Mouse (Mus musculus) CH12.LX (cell line): ENCODE data around the gene Ftsj3. TPM values are rescaled to one million over a fixed set of nuclear protein-coding genes. Genes with fewer than 3 reads are reported as not detected.

Experiments
- DNase-seq: peaks from one replicate; pipeline ENCODE4 v3.0.0-alpha.2; 2013; ENCODE audit errors: extremely low read depth
- H3K27ac ChIP-seq: 2 replicates; pipeline ENCODE4 v1.5.1; 2012; ENCODE audit warnings: low read depth, mild to moderate bottlenecking, control low read depth, moderate library complexity; ENCODE audit not compliant: insufficient read depth
- H3K27me3 ChIP-seq: replicated peaks from 2 replicates; pipeline ENCODE3; 2012; ENCODE audit warnings: inconsistent platforms
- H3K36me3 ChIP-seq, 2 experiments: replicated peaks in 1 of 2; 2 replicates each; pipeline versions ENCODE3 to v1.6.1; 2012; ENCODE audit warnings: inconsistent platforms in 1 of 2, low read length in 1 of 2, mild to moderate bottlenecking in 1 of 2, mixed read lengths in 1 of 2, moderate library complexity in 1 of 2; ENCODE audit not compliant: control insufficient read depth in 1 of 2, insufficient read depth in 1 of 2
- H3K4me1 ChIP-seq, 2 experiments: 2 replicates each; pipeline ENCODE4 v1.6.1; 2012; ENCODE audit warnings: inconsistent platforms in 1 of 2, moderate library complexity in 1 of 2; ENCODE audit not compliant: insufficient read depth in 2 of 2, control insufficient read depth in 1 of 2
- H3K4me2 ChIP-seq: 2 replicates; pipeline ENCODE4 v1.6.1; 2012; ENCODE audit warnings: low read depth, mild to moderate bottlenecking, control low read depth; ENCODE audit not compliant: poor library complexity, insufficient read depth, severe bottlenecking
- H3K4me3 ChIP-seq, 3 experiments: fragments of 150-350 bp in 1 of 3; sonication (generic) in 1 of 3; replicated peaks in 1 of 3; 2 replicates each; pipeline versions ENCODE3 to v1.5.1; 2011 to 2012; ENCODE audit warnings: low read depth in 2 of 3, low read length in 2 of 3, mild to moderate bottlenecking in 2 of 3, moderate library complexity in 2 of 3, control low read depth in 1 of 3, improper control_type of control experiment in 1 of 3, inconsistent platforms in 1 of 3, mixed read lengths in 1 of 3; ENCODE audit not compliant: poor library complexity in 1 of 3
- H3K79me2 ChIP-seq: replicated peaks from 2 replicates; pipeline ENCODE4 v1.6.1; 2012; ENCODE audit warnings: mild to moderate bottlenecking, moderate library complexity; ENCODE audit not compliant: control insufficient read depth, poor library complexity, insufficient read depth, severe bottlenecking; ENCODE audit errors: extremely low read depth
- H3K9ac ChIP-seq: 2 replicates; pipeline ENCODE4 v1.6.1; 2012; ENCODE audit warnings: low read depth, mild to moderate bottlenecking, control low read depth, moderate library complexity; ENCODE audit not compliant: insufficient read depth
- H3K9me3 ChIP-seq: replicated peaks from 2 replicates; pipeline ENCODE3; 2012; ENCODE audit warnings: low read length, inconsistent platforms, mixed read lengths
- BHLHE40 ChIP-seq: IDR thresholded peaks from 2 replicates; pipeline ENCODE4 v1.6.1; 2011; ENCODE audit warnings: mild to moderate bottlenecking, low read depth, low read length, improper control_type of control experiment
- CHD1 ChIP-seq: IDR thresholded peaks from 2 replicates; pipeline ENCODE4 v1.6.1; 2012; ENCODE audit warnings: low read depth, low read length, improper control_type of control experiment, inconsistent platforms
- CTCF ChIP-seq, 2 experiments: IDR thresholded peaks in 1 of 2; conservative IDR thresholded peaks in 1 of 2; 2 replicates each; pipeline ENCODE4 v1.5.1; 2011 to 2012; ENCODE audit warnings: low read depth in 2 of 2, low read length in 2 of 2, improper control_type of control experiment in 1 of 2, inconsistent platforms in 1 of 2, mild to moderate bottlenecking in 1 of 2, moderate library complexity in 1 of 2
- E2F4 ChIP-seq: IDR thresholded peaks from 2 replicates; pipeline ENCODE4 v1.6.1; 2011; ENCODE audit warnings: low read depth, low read length, improper control_type of control experiment; ENCODE audit not compliant: insufficient replicate concordance
- ELF1 ChIP-seq: IDR thresholded peaks from 2 replicates; pipeline ENCODE4 v1.6.1; 2014; ENCODE audit warnings: low read depth, mild to moderate bottlenecking, inconsistent platforms, low read length, improper control_type of control experiment
- ETS1 ChIP-seq: conservative IDR thresholded peaks from 2 replicates; pipeline ENCODE4 v1.6.1; 2012; ENCODE audit warnings: low read depth, mild to moderate bottlenecking, inconsistent platforms, low read length, improper control_type of control experiment, moderate library complexity
- GABPA ChIP-seq: IDR thresholded peaks from 2 replicates; pipeline ENCODE4 v1.6.1; 2012; ENCODE audit warnings: low read depth, low read length, improper control_type of control experiment, inconsistent platforms; ENCODE audit not compliant: insufficient replicate concordance
- HCFC1 ChIP-seq: IDR thresholded peaks from 2 replicates; pipeline ENCODE4 v1.6.1; 2012; ENCODE audit warnings: low read depth, mild to moderate bottlenecking, inconsistent platforms, low read length, improper control_type of control experiment
- JUN ChIP-seq: IDR thresholded peaks from 2 replicates; pipeline ENCODE4 v1.6.1; 2011; ENCODE audit warnings: low read depth, mild to moderate bottlenecking, low read length, improper control_type of control experiment, moderate library complexity; ENCODE audit not compliant: insufficient read depth
- JUND ChIP-seq: conservative IDR thresholded peaks from 2 replicates; pipeline ENCODE4 v1.6.1; 2011; ENCODE audit warnings: low read depth, low read length, improper control_type of control experiment
- KAT2A ChIP-seq: IDR thresholded peaks from 2 replicates; pipeline ENCODE4 v1.6.1; 2012; ENCODE audit warnings: low read length, improper control_type of control experiment, inconsistent platforms; ENCODE audit not compliant: insufficient replicate concordance
- MAZ ChIP-seq: IDR thresholded peaks from 2 replicates; pipeline ENCODE4 v1.6.1; 2012; ENCODE audit warnings: low read depth, mild to moderate bottlenecking, inconsistent platforms, low read length, improper control_type of control experiment, moderate library complexity
- MEF2A ChIP-seq: IDR thresholded peaks from 2 replicates; pipeline ENCODE4 v1.6.1; 2014; ENCODE audit warnings: low read depth, mild to moderate bottlenecking, inconsistent platforms, low read length, improper control_type of control experiment, borderline replicate concordance
- NELFE ChIP-seq: IDR thresholded peaks from 2 replicates; pipeline ENCODE4 v1.6.1; 2011; ENCODE audit warnings: low read depth, low read length, improper control_type of control experiment
- PAX5 ChIP-seq: IDR thresholded peaks from 2 replicates; pipeline ENCODE4 v1.6.1; 2012; ENCODE audit warnings: low read length, inconsistent platforms, mixed read lengths
- POLR2A ChIP-seq: IDR thresholded peaks from 2 replicates; pipeline ENCODE4 v1.6.1; 2011; ENCODE audit warnings: low read depth, mild to moderate bottlenecking, improper control_type of control experiment, low read length
- POLR2AphosphoS2 ChIP-seq: IDR thresholded peaks from 2 replicates; pipeline ENCODE4 v1.6.1; 2011; ENCODE audit warnings: low read depth, low read length, improper control_type of control experiment
- RCOR1 ChIP-seq: conservative IDR thresholded peaks from 2 replicates; pipeline ENCODE4 v1.6.1; 2012; ENCODE audit warnings: low read depth, mild to moderate bottlenecking, inconsistent platforms, low read length, improper control_type of control experiment
- SIN3A ChIP-seq: IDR thresholded peaks from 2 replicates; pipeline ENCODE4 v1.6.1; 2012; ENCODE audit warnings: low read length, improper control_type of control experiment, inconsistent platforms
- SMC3 ChIP-seq: IDR thresholded peaks from 2 replicates; pipeline ENCODE4 v1.6.1; 2011; ENCODE audit warnings: low read depth, low read length, improper control_type of control experiment
- TCF12 ChIP-seq: IDR thresholded peaks from 2 replicates; pipeline ENCODE4 v1.6.1; 2014; ENCODE audit warnings: low read depth, mild to moderate bottlenecking, inconsistent platforms, low read length, improper control_type of control experiment
- UBTF ChIP-seq: IDR thresholded peaks from 2 replicates; pipeline ENCODE4 v1.6.1; 2012; ENCODE audit warnings: low read depth, mild to moderate bottlenecking, inconsistent platforms, low read length, improper control_type of control experiment, moderate library complexity
- USF1 ChIP-seq: IDR thresholded peaks from 2 replicates; pipeline ENCODE4 v1.6.1; 2014; ENCODE audit warnings: low read depth, mild to moderate bottlenecking, inconsistent platforms, low read length, improper control_type of control experiment
- ZKSCAN1 ChIP-seq: IDR thresholded peaks from 2 replicates; pipeline ENCODE4 v1.6.1; 2012; ENCODE audit warnings: low read depth, inconsistent platforms, low read length, improper control_type of control experiment, borderline replicate concordance
- ZNF384 ChIP-seq: IDR thresholded peaks from 2 replicates; pipeline ENCODE4 v1.6.1; 2012; ENCODE audit warnings: low read depth, low read length, improper control_type of control experiment, inconsistent platforms
- dilution Hi-C: fragments of 300-500 bp; cut with MboI; formaldehyde crosslinking; loops from 2 replicates; pipeline ENCODE4 v1.14.3; 2020; ENCODE audit warnings: low sequenced_read_pairs; ENCODE audit not compliant: extremely low pct_unique_long_range_greater_than_20kb, extremely low pct_ligation_motif_present
- in situ Hi-C: fragments of 300-500 bp; cut with MboI; formaldehyde crosslinking; loops from 3 replicates; pipeline ENCODE4 v1.14.3; 2019; ENCODE audit warnings: low sequenced_read_pairs, low pct_ligation_motif_present, low pct_unique_long_range_greater_than_20kb, mixed read lengths
- polyA plus RNA-seq: library from polyadenylated mRNA; unstranded; fragments of >175 nt; gene quantifications from 2 replicates; pipeline ENCODE4 v1.2.1, GENCODE M21; 2012; ENCODE audit warnings: low read depth; ENCODE audit not compliant: insufficient read length
- total RNA-seq, 2 experiments: library from RNA; depleted of rRNA; stranded (reverse); fragments of 300-350 nt in 1 of 2; fragments of >200 nt in 1 of 2; gene quantifications; 2 replicates each; pipeline ENCODE4 v1.2.3; 2012 to 2014

Gene Ftsj3
- total and polyA plus RNA-seq, 3 experiments = 178 to 298 (median 215) TPM

- Histone ChIP-seq H3K4me3 (no peak overlapping the region), H3K36me3 (peaks cover 73 to 86% of the 10 kb centered on the region in 2 experiments), H3K4me2 (no peak overlapping the region), H3K79me2 (peaks cover 27% of the 10 kb centered on the region), H3K9ac (no peak overlapping the region), H3K27ac (no peak overlapping the region), H3K4me1 (peaks cover 10 to 47% of the 10 kb centered on the region in 2 experiments), H3K27me3 (no peaks in the 10 kb centered on the region), H3K9me3 (no peaks in the 10 kb centered on the region)
- dilution Hi-C loops (no loop called here), in situ Hi-C loops (no loop called here)
- TF ChIP-seq CTCF (conservative IDR thresholded peaks at IDR 0.05 in 1 of 2, IDR thresholded peaks at IDR 0.05 in 1 of 2; ENCODE audit: low read depth in 2 of 2, low read length in 2 of 2) (no peak), CHD1 (no peak), HCFC1 (no peak), POLR2A (no peak), POLR2AphosphoS2 (no peak), TCF12 (no peak), NELFE (no peak), MAZ (no peak), ETS1 (no peak), E2F4 (no peak), ZKSCAN1 (no peak), PAX5 (no peak), SMC3 (no peak), ELF1 (no peak), JUND (no peak)
- no peak for DNase-seq
Measured at GRCm38 (mm10) chr11:106265570-106265969, 9.7 kb upstream of the Ftsj3 start.

DNA sequence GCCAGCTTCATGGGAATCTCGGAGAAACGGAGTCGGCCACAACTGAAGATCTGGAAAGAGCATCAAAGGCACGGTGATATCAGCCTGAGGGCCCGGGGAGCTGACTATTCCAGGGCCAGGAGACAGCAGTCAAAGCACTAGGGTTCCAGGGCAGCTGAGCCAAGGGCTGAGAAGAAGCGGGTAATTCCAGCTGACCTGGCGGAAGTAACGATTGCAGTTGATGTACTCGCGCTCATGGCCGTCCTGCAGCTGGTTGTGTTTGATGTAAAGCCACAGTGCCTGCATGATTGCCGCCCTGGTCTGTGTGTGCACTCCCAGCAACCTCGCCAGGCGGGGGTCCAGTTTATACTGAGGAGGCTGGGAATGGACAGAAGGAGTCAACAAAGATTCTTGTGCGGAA, 9.1 kb upstream of the Ftsj3 start:
- in situ Hi-C loops = no loop called here
- H3K79me2 ChIP-seq = peaks cover 24% of the 10 kb centered on the region
- H3K9ac ChIP-seq = no peak overlapping the region
- no peaks in the 10 kb centered on the region for H3K9me3 ChIP-seq
- no peaks in the 10 kb centered on the region for H3K27me3 ChIP-seq
- peaks cover 10 to 41% of the 10 kb centered on the region in 2 experiments for H3K4me1 ChIP-seq
- dilution Hi-C loops = no loop called here
- peaks cover 74 to 82% of the 10 kb centered on the region in 2 experiments for H3K36me3 ChIP-seq
- no peak overlapping the region for H3K4me3 ChIP-seq
- no peak overlapping the region for H3K27ac ChIP-seq
- TF ChIP-seq JUN = no peak
- no peak for TF ChIP-seq UBTF
- TF ChIP-seq USF1 = no peak
- TF ChIP-seq GABPA = no peak
- TF ChIP-seq CTCF (conservative IDR thresholded peaks at IDR 0.05 in 1 of 2, IDR thresholded peaks at IDR 0.05 in 1 of 2; ENCODE audit: low read depth in 2 of 2, low read length in 2 of 2) = no peak
- no peak for TF ChIP-seq KAT2A
- TF ChIP-seq MAZ = no peak
- TF ChIP-seq POLR2A = no peak
- no peak for TF ChIP-seq ZNF384
- no peak for TF ChIP-seq MEF2A
- no peak for TF ChIP-seq ETS1
- no peak for TF ChIP-seq BHLHE40
- TF ChIP-seq RCOR1 = no peak
- TF ChIP-seq SIN3A = no peak
- no peak overlapping the region for H3K4me2 ChIP-seq
- no peak for DNase-seq
